ENCODE assay signal across 24 mouse cellular contexts in genomic region chr10:69431101-69431500, GRCm38 (mm10). TPM values are rescaled to one million over a fixed set of nuclear protein-coding genes. Genes with fewer than 3 reads are reported as not detected.
DNase-seq lines count a peak whose midpoint lies in the region; ATAC-seq lines count a peak whose summit lies in the region.
"Had no signal": no experiment of that assay in that cellular context is flagged by ENCODE, and none has a peak within 500 bp of the region (broad histone marks: within the 10 kb centered on the region; RNA-seq: fewer than 3 reads in every experiment).

No protein-coding gene starts in this region.

- no peaks in the 10 kb centered on the region for H3K27me3 ChIP-seq in embryonic facial prominence, embryonic 14.5 days (replicated peaks; ENCODE audit: control insufficient read depth, insufficient read depth, low read length)
- H3K27me3 ChIP-seq in embryonic facial prominence, embryonic 10.5 days (replicated peaks; ENCODE audit: low read depth, poor library complexity, severe bottlenecking) = no peaks in the 10 kb centered on the region
- H3K27me3 ChIP-seq: embryonic facial prominence, embryonic 12.5 days; embryonic facial prominence, embryonic 15.5 days; forebrain, embryonic 12.5 days had no signal

- H3K4me2 ChIP-seq in embryonic facial prominence, embryonic 14.5 days (ENCODE audit: low read depth, low read length) = no peak overlapping the region
- H3K4me2 ChIP-seq: embryonic facial prominence, embryonic 12.5 days; embryonic facial prominence, embryonic 15.5 days; forebrain, embryonic 12.5 days had no signal

- no peak for ATAC-seq in cerebellum, adult (ENCODE audit: insufficient number of reproducible peaks, low FRiP score, low TSS enrichment)
- no peak for ATAC-seq in embryonic facial prominence, embryonic 14.5 days (ENCODE audit: low read depth)
- ATAC-seq: activated CD4-positive, CD25-positive, alpha-beta regulatory T cell, adult 4 months; forebrain, embryonic 14.5 days; forebrain, embryonic 16.5 days; Patski had no signal

- H3K27ac ChIP-seq in embryonic facial prominence, embryonic 14.5 days (replicated peaks; ENCODE audit: low read depth, low read length) = no peak overlapping the region
- no peak overlapping the region for H3K27ac ChIP-seq in embryonic facial prominence, embryonic 10.5 days (replicated peaks)
- H3K27ac ChIP-seq: embryonic facial prominence, embryonic 12.5 days; embryonic facial prominence, embryonic 15.5 days; forebrain, embryonic 10.5 days; forebrain, embryonic 12.5 days had no signal

- no peak overlapping the region for H3K4me3 ChIP-seq in embryonic facial prominence, embryonic 14.5 days (ENCODE audit: low read depth, low read length)
- H3K4me3 ChIP-seq in embryonic facial prominence, embryonic 10.5 days = no peak overlapping the region
- H3K4me3 ChIP-seq: embryonic facial prominence, embryonic 12.5 days; embryonic facial prominence, embryonic 15.5 days; erythroblast, embryonic 14.5 days; forebrain, embryonic 10.5 days; forebrain, embryonic 12.5 days had no signal

- no peaks in the 10 kb centered on the region for H3K9me3 ChIP-seq in embryonic facial prominence, embryonic 14.5 days (ENCODE audit: control insufficient read depth, low read length)
- no peaks in the 10 kb centered on the region for H3K9me3 ChIP-seq in embryonic facial prominence, embryonic 10.5 days
- H3K9me3 ChIP-seq: embryonic facial prominence, embryonic 12.5 days; embryonic facial prominence, embryonic 15.5 days; forebrain, embryonic 10.5 days; forebrain, embryonic 12.5 days had no signal

- H3K4me1 ChIP-seq in embryonic facial prominence, embryonic 14.5 days (ENCODE audit: control insufficient read depth, insufficient read depth, low read length) = no peaks in the 10 kb centered on the region
- no peaks in the 10 kb centered on the region for H3K4me1 ChIP-seq in embryonic facial prominence, embryonic 10.5 days
- H3K4me1 ChIP-seq: embryonic facial prominence, embryonic 12.5 days; embryonic facial prominence, embryonic 15.5 days; forebrain, embryonic 10.5 days; forebrain, embryonic 12.5 days had no signal

- H3K9ac ChIP-seq in embryonic facial prominence, embryonic 14.5 days (ENCODE audit: low read depth, low read length) = no peak overlapping the region
- H3K9ac ChIP-seq: embryonic facial prominence, embryonic 12.5 days; embryonic facial prominence, embryonic 15.5 days; forebrain, embryonic 12.5 days had no signal

- WGBS in embryonic facial prominence, embryonic 14.5 days = 48% methylated on average over 7 of the region's 7 CpGs
- WGBS in embryonic facial prominence, embryonic 10.5 days = 87% methylated on average over 7 of the region's 7 CpGs

- H3K36me3 ChIP-seq in embryonic facial prominence, embryonic 14.5 days (ENCODE audit: control insufficient read depth, insufficient read depth, low read length) = no peaks in the 10 kb centered on the region
- H3K36me3 ChIP-seq in embryonic facial prominence, embryonic 10.5 days (replicated peaks) = no peaks in the 10 kb centered on the region
- H3K36me3 ChIP-seq: embryonic facial prominence, embryonic 12.5 days; embryonic facial prominence, embryonic 15.5 days; forebrain, embryonic 10.5 days; forebrain, embryonic 12.5 days had no signal

- DNase-seq in cerebellum, postnatal 10 days = peak; percentile 40 to 56
- peak; percentile 75 for DNase-seq in embryonic facial prominence, embryonic 14.5 days (ENCODE audit: low spot score)
- DNase-seq in embryonic facial prominence, embryonic 10.5 days (ENCODE audit: low spot score) = no peak
- DNase-seq in 3T3-L1 (ENCODE audit: low read depth, low spot score) (peak; percentile 5), adipocyte (ENCODE audit: low spot score) (peak; percentile 30)
- no peak for DNase-seq in right cerebral cortex, postnatal 25 days
- DNase-seq: adrenal gland, adult 2 months; adrenal gland, postnatal 10 days; adrenal gland, postnatal 25 days; cerebellum, adult 11-12 months; cerebellum, adult 2 months; cerebellum, adult 9-11 months; cerebellum, postnatal 36 days; embryo, embryonic 11 days had no signal

RNA-seq across cellular contexts. Expression of gene Ank3, which starts 32.5 kb away (rescaled TPM):
- polyA plus RNA-seq in embryonic facial prominence, embryonic 14.5 days (2014; fragmentation: Nextera tagmentation; extraction: Ambion mirVana) = 22.5 and 23.1 TPM in 2 replicates
- 36.7 and 36.9 TPM in 2 replicates for polyA plus RNA-seq in embryonic facial prominence, embryonic 10.5 days (2016; fragmentation: Nextera tagmentation; extraction: Ambion mirVana)

Comparison
In these comparisons a context has a peak if more than half of its experiments do, and no peak if none do; other contexts are left out.
1. DNase-seq: peak in cerebellum, postnatal 10 days (2 of 2), embryonic facial prominence, embryonic 14.5 days (single experiment), 3T3-L1 (single experiment) and adipocyte (single experiment); none in embryonic facial prominence, embryonic 10.5 days (single experiment) and right cerebral cortex, postnatal 25 days (single experiment).